In genomic region chr2:77978256-77978655, GRCm38 (mm10) we compare ENCODE assay signal across 21 mouse cellular contexts.
"Had no signal": no experiment of that assay in that cellular context is flagged by ENCODE, and none has a peak within 500 bp of the region (broad histone marks: within the 10 kb centered on the region; RNA-seq: fewer than 3 reads in every experiment).

No protein-coding gene starts in this region.

- ATAC-seq: hindbrain, embryonic 16.5 days; hindbrain, postnatal 0 days; inflammation-experienced regulatory T-cells, adult 6 months; intestine, embryonic 15.5 days; intestine, embryonic 16.5 days; intestine, postnatal 0 days had no signal

- DNase-seq: heart, postnatal 10 days; heart, postnatal 14 days; heart, postnatal 36 days; heart, postnatal 4 days; kidney, adult 11 months; kidney, adult 18-20 months; kidney, adult 2 months; kidney, adult 8-10 months; kidney, adult 9 months; kidney, postnatal 14 days; kidney, postnatal 25 days; kidney, postnatal 36 days; kidney, postnatal 4 days; layer of hippocampus, adult 9-11 months; layer of hippocampus, postnatal 36 days had no signal
